Mouse (Mus musculus): ENCODE data around the gene Cel. TPM values are rescaled to one million over a fixed set of nuclear protein-coding genes. Genes with fewer than 3 reads are reported as not detected.

Cel gene
- total RNA-seq, 2 experiments from 2014 or later: not detected

GRCm38 (mm10) chr2:28585730-28586129 is 22.5 kb upstream of the Cel start:
- intact Hi-C loops (cut with DNase I): loop anchor here (1.0 kb wide), 1 partner anchor 70 kb away; no protein-coding TSS in a partner anchor
- no peak for DNase-seq

- intact Hi-C loops (cut with DNase I): loop anchor here (1.0 kb wide), 1 partner anchor 70 kb away; no protein-coding TSS in a partner anchor
- peak; percentile 65 to 72 for DNase-seq
These were observed 21.9 kb upstream of the Cel start for GRCm38 (mm10) chr2:28585043-28585571.

DNA sequence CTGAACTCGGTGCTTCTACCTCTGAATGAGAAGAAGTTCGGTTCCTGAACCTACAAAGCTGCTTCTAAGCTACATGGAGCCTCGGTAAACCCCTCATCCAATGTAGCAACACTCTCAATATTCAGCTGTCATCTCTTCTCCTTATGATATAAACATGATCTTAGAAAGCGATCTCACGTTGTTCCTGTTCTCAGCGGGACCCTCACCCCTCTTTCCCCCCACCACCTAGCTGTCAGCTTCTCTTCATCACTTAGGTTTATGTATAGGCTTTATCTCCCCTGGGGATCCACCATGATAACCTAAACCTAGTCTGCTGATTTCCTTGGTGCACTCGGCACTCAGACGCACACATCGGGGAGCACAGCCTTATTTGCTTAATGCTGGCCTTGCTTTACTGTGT is 20.4 kb upstream of the Cel start, which contains the start of gene Gtf3c5:
Gene Gtf3c5 (minus strand): TSS at position 101 of the 400 bp plus-strand sequence.
- intact Hi-C loops (cut with DNase I): loop anchor here (1.0 kb wide), 1 partner anchor 35 kb away; no protein-coding TSS in a partner anchor
- DNase-seq: no peak

DNA sequence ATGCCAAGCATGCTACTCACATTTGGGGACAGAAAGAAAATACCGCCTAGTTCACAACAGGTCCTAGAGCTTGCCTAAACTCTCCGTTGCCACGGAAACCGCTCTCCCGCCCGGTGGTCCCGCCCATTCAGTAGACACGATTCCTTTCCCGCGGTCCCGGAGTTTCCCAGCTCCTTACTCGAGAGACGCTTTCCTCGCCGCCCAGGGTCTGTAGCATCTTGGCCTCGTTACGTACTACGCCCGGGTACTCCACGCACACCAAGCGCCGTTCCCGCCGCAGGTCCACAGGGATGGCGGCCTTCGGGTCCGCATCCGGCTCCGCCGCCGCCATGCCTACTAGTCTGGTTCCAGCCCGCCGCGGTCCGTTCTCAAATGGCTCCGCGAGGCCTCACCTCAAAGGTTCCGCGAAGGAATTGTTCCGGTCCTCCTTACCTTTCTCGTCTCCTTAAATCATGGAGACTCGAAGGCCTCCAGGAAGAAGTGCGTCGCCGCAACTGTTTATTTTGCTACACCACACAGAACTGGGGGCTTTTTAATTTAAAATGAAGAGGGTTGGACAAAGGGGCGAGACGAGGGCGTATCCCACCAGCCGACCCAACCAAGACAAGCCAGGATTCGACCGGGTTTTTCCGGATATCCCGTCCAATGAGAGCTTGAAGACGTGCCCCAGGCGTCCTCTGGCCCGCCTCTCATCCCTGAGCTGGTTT is 19.6 kb upstream of the Cel start:
- peak; percentile 80 to 91 for DNase-seq
- intact Hi-C loops (cut with DNase I): loop anchor here (1.0 kb wide), 1 partner anchor 34 kb away; no protein-coding TSS in a partner anchor

DNA sequence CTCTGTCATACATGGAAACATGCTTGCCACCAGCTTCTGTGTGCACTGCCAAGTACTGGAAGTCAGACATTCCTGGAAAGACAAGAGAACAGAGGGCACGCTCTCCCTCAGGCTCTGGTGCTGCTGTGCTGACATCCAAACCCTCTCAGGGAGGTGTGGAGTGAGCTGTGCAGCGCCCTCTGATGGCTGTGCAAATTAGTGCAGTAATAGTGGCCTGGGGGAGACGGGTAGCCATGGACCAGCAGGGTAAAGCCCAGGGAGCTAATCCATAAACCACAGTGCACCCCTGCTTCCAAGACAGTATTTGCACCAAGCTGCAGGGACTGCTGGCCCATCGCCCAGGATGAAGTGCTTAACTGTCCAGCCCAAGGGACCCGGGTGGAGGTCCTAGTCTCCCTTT is 14.8 kb upstream of the Cel start:
- DNase-seq: no peak

DNA sequence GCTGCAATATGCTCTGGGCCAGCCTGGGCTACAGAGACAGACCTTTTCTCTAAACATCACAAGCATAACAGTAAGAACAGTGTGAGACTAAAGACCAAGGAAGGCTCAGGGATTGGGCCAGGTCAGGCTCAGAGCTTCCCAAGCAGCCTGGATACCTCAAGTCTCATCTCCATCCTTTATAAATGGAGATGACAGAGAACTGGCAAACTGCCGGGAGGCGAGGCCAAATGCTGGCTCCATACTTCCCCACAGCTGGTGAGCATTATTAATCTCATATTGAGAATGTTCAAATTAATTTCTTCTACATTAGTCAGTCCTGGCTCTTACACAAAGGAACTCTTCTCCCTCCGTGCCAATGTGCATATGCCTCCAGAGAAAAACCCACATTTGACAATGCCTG is 13.6 kb upstream of the Cel start:
- no peak for DNase-seq
- intact Hi-C loops (cut with DNase I): no loop called here

More for the DNA sequence above, 14.8 kb upstream of the Cel start:
- intact Hi-C loops (cut with DNase I): no loop called here

DNA sequence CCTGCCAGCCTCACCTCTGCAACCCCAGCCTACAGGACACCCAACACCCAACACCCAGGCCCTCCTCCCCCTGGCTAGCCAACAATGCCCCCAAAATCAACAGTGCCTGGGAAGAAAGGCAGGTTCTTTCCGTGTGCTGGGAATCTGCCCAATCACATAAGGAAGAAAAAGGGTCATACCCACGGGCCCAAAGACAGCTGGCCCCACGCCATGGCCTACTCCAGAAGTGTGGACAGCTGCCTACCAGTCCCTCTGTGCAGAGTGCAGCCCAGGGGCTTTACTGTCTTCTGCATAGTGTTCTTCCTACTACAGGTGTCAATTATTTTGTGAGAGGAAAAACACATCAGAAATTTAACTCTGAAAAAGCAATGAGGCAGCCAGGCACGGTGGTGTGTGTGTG is 12.1 kb upstream of the Cel start:
- intact Hi-C loops (cut with DNase I): no loop called here
- no peak for DNase-seq

GRCm38 (mm10) chr2:28569903-28570302 is 6.7 kb upstream of the Cel start:
- intact Hi-C loops (cut with DNase I): no loop called here
- DNase-seq: no peak

- DNase-seq: no peak
- intact Hi-C loops (cut with DNase I): no loop called here
These were observed 3.3 kb upstream of the Cel start for GRCm38 (mm10) chr2:28566545-28566944.

DNA sequence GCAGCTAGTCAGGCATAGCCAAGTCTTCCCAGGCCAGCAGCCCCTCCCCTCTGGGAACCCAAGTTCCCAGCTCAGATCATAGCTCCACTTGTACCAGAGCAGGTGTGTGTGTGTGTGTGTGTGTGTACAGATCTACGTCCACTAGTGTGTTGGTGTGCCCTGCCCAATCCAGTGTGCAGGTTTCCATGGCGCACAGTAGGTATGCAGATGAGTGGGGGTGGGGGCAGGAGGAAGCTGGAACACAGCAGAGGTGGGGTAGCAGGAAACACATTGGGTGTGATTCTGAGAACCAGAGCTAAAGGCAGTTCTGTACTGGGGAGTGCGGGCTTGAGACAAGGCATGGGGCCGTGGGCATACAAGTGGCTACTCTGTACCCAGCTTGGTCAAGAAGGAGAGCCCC is 1.2 kb upstream of the Cel start:
- intact Hi-C loops (cut with DNase I): no loop called here

DNA sequence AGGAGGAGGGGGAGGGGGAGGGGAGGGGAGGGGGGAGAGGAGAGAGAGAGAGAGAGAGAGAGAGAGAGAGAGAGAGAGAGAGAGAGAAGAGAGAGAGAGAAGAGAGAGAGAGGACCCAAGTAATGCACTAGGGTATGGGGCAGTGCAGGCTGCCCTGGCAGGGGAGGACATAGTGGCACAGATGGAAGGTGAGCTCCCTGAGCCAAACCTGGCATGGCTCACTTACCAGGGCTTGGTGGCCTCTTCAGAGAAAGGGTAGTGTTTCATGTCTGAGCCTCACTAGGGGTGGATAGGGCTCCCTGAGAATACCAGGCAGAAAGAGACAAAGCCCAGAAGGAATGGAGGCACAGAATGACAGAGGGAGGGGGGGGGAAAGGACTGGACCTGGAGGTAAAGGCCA is 627 bp upstream of the Cel start:
- DNase-seq: no peak
- intact Hi-C loops (cut with DNase I): no loop called here

More for the DNA sequence above, 1.2 kb upstream of the Cel start:
- no peak for DNase-seq

GRCm38 (mm10) chr2:28557452-28557851 is 5.8 kb downstream of the Cel start:
- intact Hi-C loops (cut with DNase I): no loop called here
- no peak for DNase-seq

- intact Hi-C loops (cut with DNase I): no loop called here
- DNase-seq: no peak
These were observed 10.9 kb downstream of the Cel start for GRCm38 (mm10) chr2:28552301-28552700.

- intact Hi-C loops (cut with DNase I): no loop called here
- no peak for DNase-seq
These were observed 14.0 kb downstream of the Cel start for GRCm38 (mm10) chr2:28549157-28549556.

- intact Hi-C loops (cut with DNase I): loop anchor here (1.0 kb wide), 2 partner anchors 30 to 36 kb away; partner anchors contain the start of gene Gtf3c5
- DNase-seq: peak; percentile 83 to 87
These were observed 15.7 kb downstream of the Cel start for GRCm38 (mm10) chr2:28547237-28548172.

GRCm38 (mm10) chr2:28546560-28546959 is 16.6 kb downstream of the Cel start:
- no peak for DNase-seq
- intact Hi-C loops (cut with DNase I): no loop called here

GRCm38 (mm10) chr2:28545976-28546375 is 17.2 kb downstream of the Cel start:
- DNase-seq: no peak
- intact Hi-C loops (cut with DNase I): no loop called here

GRCm38 (mm10) chr2:28543894-28544293 is 19.3 kb downstream of the Cel start:
- intact Hi-C loops (cut with DNase I): no loop called here
- no peak for DNase-seq

DNA sequence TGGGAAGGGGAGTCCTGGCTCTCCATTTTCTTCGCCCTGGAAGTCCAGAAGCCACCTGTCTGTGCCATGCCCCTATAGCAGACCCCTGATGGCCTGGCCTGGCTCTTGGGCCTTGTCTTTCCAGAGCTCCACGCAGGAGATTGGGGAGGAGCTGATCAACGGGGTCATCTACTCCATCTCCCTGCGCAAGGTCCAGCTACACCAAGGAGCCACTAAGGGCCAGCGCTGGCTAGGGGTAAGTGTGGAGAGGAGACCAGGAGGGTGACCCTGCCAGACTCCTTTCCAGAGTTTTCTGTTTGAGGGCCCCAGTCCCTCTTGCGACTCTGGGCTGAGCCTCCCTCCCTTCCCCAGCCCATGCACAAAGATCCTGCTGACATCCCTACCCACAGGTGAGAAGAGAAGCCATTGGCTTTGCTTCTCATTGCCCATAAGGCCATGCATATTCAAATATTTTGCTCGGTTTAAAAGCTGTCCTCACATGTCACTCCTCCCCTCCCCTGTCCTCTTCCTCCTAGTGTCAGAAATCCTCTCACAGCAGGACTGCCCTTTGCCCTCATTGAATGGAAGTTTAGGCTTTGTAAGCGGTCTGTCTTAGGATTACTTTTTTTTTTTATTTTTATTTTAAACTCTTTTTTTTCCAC is 22.5 kb downstream of the Cel start:
- intact Hi-C loops (cut with DNase I): no loop called here
- no peak for DNase-seq

DNA sequence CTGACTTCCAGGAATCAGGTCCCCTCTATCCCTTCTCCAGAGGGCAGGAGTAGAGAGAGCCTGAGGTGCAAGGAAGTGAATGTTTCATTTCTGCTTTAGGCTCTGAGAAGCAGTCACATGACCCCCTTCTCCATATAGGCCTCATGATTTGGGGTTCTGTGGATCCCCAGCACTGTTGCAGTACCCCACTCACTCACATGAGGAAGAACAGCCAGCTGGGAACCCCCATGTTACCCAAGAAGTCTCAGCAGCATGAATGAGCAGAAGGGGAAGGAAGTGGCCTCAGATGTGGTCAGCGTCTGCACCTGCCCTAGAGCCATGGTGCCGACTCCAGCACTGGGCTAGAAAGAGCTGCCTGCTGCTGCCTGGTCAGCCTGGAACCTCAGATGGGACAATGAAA is 23.3 kb downstream of the Cel start:
- intact Hi-C loops (cut with DNase I): no loop called here
- no peak for DNase-seq
